Mouse (Mus musculus): ENCODE results near the gene Nckap5l.

Nckap5l gene

GRCm38 (mm10) chr15:99430394-99430793 lies 27.2 kb downstream of the Nckap5l start:
- DNase-seq, result no peak

GRCm38 (mm10) chr15:99423884-99424283 lies 33.7 kb downstream of the Nckap5l start:
- DNase-seq, result no peak

- DNase-seq, result no peak
Measured at GRCm38 (mm10) chr15:99423131-99423530, 34.4 kb downstream of the Nckap5l start.

- no peak for DNase-seq
Measured at GRCm38 (mm10) chr15:99422551-99422950, 35.0 kb downstream of the Nckap5l start.

GRCm38 (mm10) chr15:99421676-99422075 lies 35.9 kb downstream of the Nckap5l start:
- no peak for DNase-seq

- no peak for DNase-seq
Measured at GRCm38 (mm10) chr15:99421152-99421551, 36.4 kb downstream of the Nckap5l start.

- peak; percentile 90 for DNase-seq
Measured at GRCm38 (mm10) chr15:99420521-99421014, 37.0 kb downstream of the Nckap5l start.

GRCm38 (mm10) chr15:99420101-99420500 lies 37.4 kb downstream of the Nckap5l start:
- DNase-seq, result no peak

- no peak for DNase-seq
Measured at GRCm38 (mm10) chr15:99417692-99418271, 39.8 kb downstream of the Nckap5l start.

GRCm38 (mm10) chr15:99416957-99417356 lies 40.6 kb downstream of the Nckap5l start:
- no peak for DNase-seq

- DNase-seq, result peak; percentile 89
Measured at GRCm38 (mm10) chr15:99416348-99416882, 41.1 kb downstream of the Nckap5l start.

GRCm38 (mm10) chr15:99415793-99416192 lies 41.8 kb downstream of the Nckap5l start:
- DNase-seq, result peak; percentile 54

- DNase-seq, result peak; percentile 44
Measured at GRCm38 (mm10) chr15:99411747-99412146, 45.8 kb downstream of the Nckap5l start.

- no peak for DNase-seq
Measured at GRCm38 (mm10) chr15:99408845-99409244, 48.7 kb downstream of the Nckap5l start.

GRCm38 (mm10) chr15:99406986-99407570 lies 50.5 kb downstream of the Nckap5l start:
- no peak for DNase-seq

- no peak for DNase-seq
Measured at GRCm38 (mm10) chr15:99405150-99405549, 52.4 kb downstream of the Nckap5l start.

GRCm38 (mm10) chr15:99403159-99403889 lies 54.2 kb downstream of the Nckap5l start:
- no peak for DNase-seq

GRCm38 (mm10) chr15:99400602-99401001 lies 56.9 kb downstream of the Nckap5l start:
- no peak for DNase-seq

GRCm38 (mm10) chr15:99399503-99400245 lies 57.9 kb downstream of the Nckap5l start:
- DNase-seq, result no peak

GRCm38 (mm10) chr15:99397622-99398021 lies 59.9 kb downstream of the Nckap5l start:
- DNase-seq, result no peak

- DNase-seq, result no peak
Measured at GRCm38 (mm10) chr15:99396875-99397274, 60.7 kb downstream of the Nckap5l start.

GRCm38 (mm10) chr15:99396462-99396861 lies 61.1 kb downstream of the Nckap5l start:
- no peak for DNase-seq
